Mouse (Mus musculus) layer of hippocampus, postnatal 36 days (tissue): Measurements from ENCODE around the gene Poc1a. TPM values are rescaled to one million over a fixed set of nuclear protein-coding genes. Genes with fewer than 3 reads are reported as not detected.

Experiments used
- total RNA-seq, 2 experiments: library from RNA; stranded (reverse); gene quantifications; 2 replicates each; pipeline ENCODE4 v1.2.3; 2021

The Poc1a gene
- total RNA-seq, 2 experiments from 2014 or later = 10.6 to 12.2 TPM

Other genes with a start within 250 kb of the Poc1a start
- gene Col6a4, start 184.3 kb upstream of the Poc1a start, total RNA-seq = 1 to 10 TPM; 1.2 to 1.8 TPM
- gene Glyctk, start 122.9 kb upstream of the Poc1a start, total RNA-seq = 1 to 10 TPM; 4.2 to 4.8 TPM
- gene Wdr82, start 110.1 kb upstream of the Poc1a start, total RNA-seq = 100 to 1,000 TPM; 143 TPM
- 10 to 100 TPM; 16.0 to 20.8 TPM for gene Ppm1m, start 81.3 kb upstream of the Poc1a start, total RNA-seq
- gene Twf2, start 78.0 kb upstream of the Poc1a start, total RNA-seq = 10 to 100 TPM; 52.1 to 57.5 TPM
- gene Tlr9, start 58.5 kb upstream of the Poc1a start, total RNA-seq = 1 to 10 TPM in 1 of 2 experiments, under 1 TPM in 1; 0.97 to 1.6 TPM
- 100 to 1,000 TPM; 138 to 142 TPM for gene Alas1, start 32.4 kb upstream of the Poc1a start, total RNA-seq
- 10 to 100 TPM; 86.0 to 88.6 TPM for gene Dusp7, start 87.6 kb downstream of the Poc1a start, total RNA-seq
- gene Rpl29, start 148.4 kb downstream of the Poc1a start, total RNA-seq = 100 to 1,000 TPM; 265 to 274 TPM
- gene Acy1, start 157.3 kb downstream of the Poc1a start, total RNA-seq = 10 to 100 TPM; 11.3 to 15.5 TPM
- gene Abhd14b, start 166.4 kb downstream of the Poc1a start, total RNA-seq = 10 to 100 TPM; 11.3 to 11.9 TPM
- 10 to 100 TPM; 38.5 to 41.0 TPM for gene Abhd14a, start 166.6 kb downstream of the Poc1a start, total RNA-seq
- gene Pcbp4, start 172.2 kb downstream of the Poc1a start, total RNA-seq = 100 to 1,000 TPM; 175 to 176 TPM
- 10 to 100 TPM in 1 of 2 experiments, 1 to 10 TPM in 1; 9.2 to 10.4 TPM for gene Gpr62, start 184.9 kb downstream of the Poc1a start, total RNA-seq
- gene Rrp9, start 194.9 kb downstream of the Poc1a start, total RNA-seq = 10 to 100 TPM; 35.0 to 38.1 TPM
- 1 to 10 TPM; 3.1 to 3.2 TPM for gene Parp3, start 195.9 kb downstream of the Poc1a start, total RNA-seq
- gene Iqcf1, start 218.9 kb downstream of the Poc1a start, total RNA-seq = not detected
- gene Iqcf5, start 233.5 kb downstream of the Poc1a start, total RNA-seq = not detected